Mouse (Mus musculus): ENCODE measurements at regions not wholly inside any gene's neighbourhood (a gene's known extent, or its start where the extent isn't known, plus 50 kb on each side); places are given as distances from the start of the nearest gene placed in this dataset.

DNA sequence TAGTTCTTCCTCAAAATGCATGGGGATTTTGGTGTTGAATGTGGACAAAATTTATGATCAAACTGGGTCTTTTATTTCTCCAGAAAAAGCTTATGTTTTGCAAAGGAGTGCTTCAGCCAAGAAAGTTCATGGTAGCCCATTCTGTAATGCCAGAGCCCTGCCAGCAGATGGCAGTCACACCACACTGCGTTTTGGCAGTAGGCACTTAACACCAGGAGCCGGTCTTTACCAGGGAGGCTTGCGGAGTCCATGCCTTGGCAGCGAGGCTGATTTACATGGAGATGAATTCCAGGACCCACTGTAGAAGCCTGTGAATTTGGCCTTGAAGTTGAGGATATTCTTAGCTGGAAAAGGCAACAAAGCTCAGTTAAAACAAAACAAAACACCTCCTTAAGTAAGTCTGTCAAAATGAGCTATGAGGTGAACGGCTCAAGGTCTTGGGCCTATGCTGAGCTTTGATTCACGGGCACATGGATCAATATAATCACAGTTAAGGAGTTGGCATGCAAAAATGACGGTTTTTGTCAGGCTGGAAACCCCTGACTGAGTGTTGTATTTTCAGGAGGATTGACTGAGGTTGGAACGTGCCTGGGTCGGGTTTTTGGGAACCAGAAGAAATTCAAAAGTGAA, 185.4 kb downstream of the Gm7489 start:
- Histone ChIP-seq H3K27ac (no peak overlapping the region), H3K4me3 (no peak overlapping the region), H3K9ac (ENCODE audit: low read depth, low read length) (no peak overlapping the region), H3K36me3 (ENCODE audit: control insufficient read depth, insufficient read depth, low read length) (no peaks in the 10 kb centered on the region), H3K79me2 (replicated peaks; ENCODE audit: control insufficient read depth, insufficient read depth, low read length) (no peaks in the 10 kb centered on the region), H3K4me1 (ENCODE audit: control insufficient read depth, insufficient read depth, low read length) (no peaks in the 10 kb centered on the region), H3K27me3 (ENCODE audit: control insufficient read depth, insufficient read depth, low read length) (no peaks in the 10 kb centered on the region)
- intact Hi-C loops (cut with DNase I) = loop anchor here (1.0 to 2.0 kb wide), 2 partner anchors 344 to 699 kb away; no protein-coding TSS in a partner anchor
- TF ChIP-seq CTCF (IDR thresholded peaks at IDR 0.05) = peak; percentile 97
- TF ChIP-seq EP300 (IDR thresholded peaks at IDR 0.05; ENCODE audit: insufficient read depth, low read depth, low read length) = 0 out of 2 replicates have a peak, but pooled peaks have one; percentile 36
- TF ChIP-seq POLR2A (IDR thresholded peaks at IDR 0.05; ENCODE audit: insufficient read depth, low read depth, low read length) = no peak
- peak; percentile 19 to 64 for DNase-seq
- WGBS = 44% methylated on average over 9 of the region's 9 CpGs

DNA sequence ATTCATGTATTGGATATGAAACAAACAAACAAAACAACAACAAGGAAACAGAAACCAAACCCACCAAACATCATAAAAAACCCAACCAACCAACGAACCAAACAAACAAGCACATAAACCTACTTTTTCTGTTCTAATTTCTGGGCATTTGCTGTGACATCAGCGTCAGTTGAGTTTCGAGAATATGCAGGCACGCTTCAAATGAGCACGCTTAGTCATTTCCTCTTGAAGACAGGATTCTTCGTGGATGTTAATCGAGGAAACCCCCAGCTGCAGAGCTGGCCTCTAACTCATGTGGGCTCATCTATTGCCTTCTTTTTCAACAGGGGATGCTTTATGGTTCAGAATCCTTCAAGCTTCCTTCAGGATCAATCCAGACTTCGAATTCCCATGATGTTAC, 187.0 kb downstream of the Gm7489 start:
- WGBS = 38% methylated on average over 8 of the region's 8 CpGs
- intact Hi-C loops (cut with DNase I) = loop anchor here (2.0 kb wide), 1 partner anchor 697 kb away; no protein-coding TSS in a partner anchor

DNA sequence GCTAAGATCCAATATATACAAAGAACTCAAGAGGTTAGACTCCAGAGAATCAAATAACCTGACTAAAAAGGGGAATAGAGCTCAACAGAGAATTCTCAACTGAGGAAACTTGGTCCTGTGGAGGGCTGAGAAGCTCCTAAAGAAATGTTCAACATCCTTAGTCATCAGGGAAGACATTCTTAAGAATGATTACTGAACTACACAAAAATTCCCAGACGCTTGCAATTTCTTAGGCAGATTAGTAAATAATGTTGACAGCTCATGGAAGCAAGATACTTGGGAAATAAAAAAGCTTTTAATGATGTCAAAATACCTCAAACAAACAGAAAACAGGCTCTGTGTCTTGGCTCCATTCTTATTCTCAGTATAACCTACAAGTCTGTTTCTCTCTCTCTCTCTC, 206.6 kb downstream of the Gm7489 start:
- Histone ChIP-seq H3K4me1 (ENCODE audit: control insufficient read depth, insufficient read depth, low read length) (no peaks in the 10 kb centered on the region), H3K27ac (no peak overlapping the region), H3K79me2 (replicated peaks; ENCODE audit: control insufficient read depth, insufficient read depth, low read length) (no peaks in the 10 kb centered on the region), H3K4me3 (no peak overlapping the region), H3K36me3 (ENCODE audit: control insufficient read depth, insufficient read depth, low read length) (no peaks in the 10 kb centered on the region), H3K9ac (ENCODE audit: low read depth, low read length) (no peak overlapping the region), H3K27me3 (ENCODE audit: control insufficient read depth, insufficient read depth, low read length) (no peaks in the 10 kb centered on the region)
- DNase-seq = no peak
- no peak for TF ChIP-seq POLR2A (IDR thresholded peaks at IDR 0.05; ENCODE audit: insufficient read depth, low read depth, low read length)
- no peak for TF ChIP-seq EP300 (IDR thresholded peaks at IDR 0.05; ENCODE audit: insufficient read depth, low read depth, low read length)
- TF ChIP-seq CTCF (IDR thresholded peaks at IDR 0.05) = no peak
- 70% methylated on average over 1 of the region's 1 CpGs for WGBS
- intact Hi-C loops (cut with DNase I) = no loop called here

More for the DNA sequence above, 187.0 kb downstream of the Gm7489 start:
- no peak overlapping the region for H3K9ac ChIP-seq (ENCODE audit: low read depth, low read length)
- no peak overlapping the region for H3K27ac ChIP-seq
- H3K79me2 ChIP-seq (replicated peaks; ENCODE audit: control insufficient read depth, insufficient read depth, low read length) = no peaks in the 10 kb centered on the region
- H3K27me3 ChIP-seq (ENCODE audit: control insufficient read depth, insufficient read depth, low read length) = no peaks in the 10 kb centered on the region
- TF ChIP-seq EP300 (IDR thresholded peaks at IDR 0.05; ENCODE audit: insufficient read depth, low read depth, low read length) = no peak
- no peak for TF ChIP-seq CTCF (IDR thresholded peaks at IDR 0.05)
- TF ChIP-seq POLR2A (IDR thresholded peaks at IDR 0.05; ENCODE audit: insufficient read depth, low read depth, low read length) = no peak
- DNase-seq = no peak
- H3K4me3 ChIP-seq = no peak overlapping the region
- H3K4me1 ChIP-seq (ENCODE audit: control insufficient read depth, insufficient read depth, low read length) = no peaks in the 10 kb centered on the region
- no peaks in the 10 kb centered on the region for H3K36me3 ChIP-seq (ENCODE audit: control insufficient read depth, insufficient read depth, low read length)

DNA sequence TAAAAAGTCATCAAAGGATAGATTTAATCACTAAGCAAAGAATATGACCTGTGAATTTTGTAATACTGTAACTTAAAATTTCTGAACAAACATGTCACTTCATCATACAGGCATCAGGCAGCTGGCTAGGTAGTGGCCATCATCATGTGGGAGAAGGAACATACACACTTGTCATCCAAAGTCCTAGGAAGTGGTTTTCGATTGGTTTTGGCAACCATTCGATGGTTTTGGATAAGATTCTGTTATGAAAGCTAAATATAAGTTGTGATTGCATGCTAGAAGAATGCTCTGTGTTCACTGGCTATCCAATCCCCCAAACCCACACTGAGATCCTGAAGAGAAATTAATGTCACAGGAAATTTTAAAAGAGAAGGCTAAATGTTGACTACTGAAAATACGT, 207.7 kb downstream of the Gm7489 start:
- Histone ChIP-seq H3K27ac (no peak overlapping the region), H3K4me3 (no peak overlapping the region), H3K27me3 (ENCODE audit: control insufficient read depth, insufficient read depth, low read length) (no peaks in the 10 kb centered on the region), H3K4me1 (ENCODE audit: control insufficient read depth, insufficient read depth, low read length) (no peaks in the 10 kb centered on the region), H3K9ac (ENCODE audit: low read depth, low read length) (no peak overlapping the region), H3K79me2 (replicated peaks; ENCODE audit: control insufficient read depth, insufficient read depth, low read length) (no peaks in the 10 kb centered on the region), H3K36me3 (ENCODE audit: control insufficient read depth, insufficient read depth, low read length) (no peaks in the 10 kb centered on the region)
- no peak for DNase-seq
- intact Hi-C loops (cut with DNase I) = no loop called here
- TF ChIP-seq POLR2A (IDR thresholded peaks at IDR 0.05; ENCODE audit: insufficient read depth, low read depth, low read length) (no peak), EP300 (IDR thresholded peaks at IDR 0.05; ENCODE audit: insufficient read depth, low read depth, low read length) (no peak), CTCF (IDR thresholded peaks at IDR 0.05) (no peak)
- 42% methylated on average over 3 of the region's 3 CpGs for WGBS

DNA sequence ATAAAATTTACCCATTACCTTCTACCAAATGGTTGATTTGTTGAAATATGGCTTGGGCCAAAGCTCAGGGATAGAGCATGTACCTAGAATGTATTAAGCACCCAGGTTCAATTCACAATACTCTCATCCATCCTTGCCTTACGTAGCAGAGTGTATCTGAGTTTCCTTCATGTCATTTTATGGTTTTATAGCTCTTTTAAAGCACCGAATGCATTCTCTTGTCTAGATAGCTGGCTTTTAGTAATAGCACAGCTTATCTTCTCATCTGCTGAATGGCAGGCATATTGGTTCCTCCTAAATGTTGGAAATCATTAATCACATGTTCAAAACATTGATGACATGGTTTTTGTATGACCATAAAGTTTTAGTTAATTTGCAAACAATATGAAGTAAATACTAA, 212.8 kb downstream of the Gm7489 start:
- Histone ChIP-seq H3K27me3 (ENCODE audit: control insufficient read depth, insufficient read depth, low read length) (no peaks in the 10 kb centered on the region), H3K79me2 (replicated peaks; ENCODE audit: control insufficient read depth, insufficient read depth, low read length) (no peaks in the 10 kb centered on the region), H3K27ac (no peak overlapping the region), H3K36me3 (ENCODE audit: control insufficient read depth, insufficient read depth, low read length) (no peaks in the 10 kb centered on the region), H3K4me1 (ENCODE audit: control insufficient read depth, insufficient read depth, low read length) (no peaks in the 10 kb centered on the region), H3K4me3 (no peak overlapping the region), H3K9ac (ENCODE audit: low read depth, low read length) (no peak overlapping the region)
- TF ChIP-seq EP300 (IDR thresholded peaks at IDR 0.05; ENCODE audit: insufficient read depth, low read depth, low read length) (no peak), POLR2A (IDR thresholded peaks at IDR 0.05; ENCODE audit: insufficient read depth, low read depth, low read length) (no peak), CTCF (IDR thresholded peaks at IDR 0.05) (no peak)
- intact Hi-C loops (cut with DNase I) = no loop called here
- no peak for DNase-seq
- WGBS = 68% methylated on average over 2 of the region's 2 CpGs

DNA sequence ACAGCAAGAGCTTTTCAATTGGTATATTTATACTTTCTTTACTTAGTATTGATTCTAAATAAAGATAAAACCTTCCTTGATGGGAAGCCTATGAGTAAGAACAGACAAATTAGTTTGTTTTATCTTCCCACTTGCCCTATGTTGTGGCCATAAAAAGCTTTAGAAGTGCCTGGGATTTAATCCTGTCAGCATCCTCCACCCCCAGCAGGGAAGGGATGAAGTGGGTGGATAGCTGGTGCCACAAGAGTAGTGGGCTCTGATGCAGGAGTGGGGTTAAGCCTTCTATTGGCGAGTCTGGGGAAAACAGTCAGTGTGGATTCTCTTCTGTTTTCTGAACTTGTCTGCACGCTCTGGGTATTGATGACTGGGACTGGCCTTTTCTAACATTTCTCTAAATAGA, 227.7 kb downstream of the Gm7489 start:
- H3K9ac ChIP-seq (ENCODE audit: low read depth, low read length) = no peak overlapping the region
- no peaks in the 10 kb centered on the region for H3K27me3 ChIP-seq (ENCODE audit: control insufficient read depth, insufficient read depth, low read length)
- no peaks in the 10 kb centered on the region for H3K4me1 ChIP-seq (ENCODE audit: control insufficient read depth, insufficient read depth, low read length)
- intact Hi-C loops (cut with DNase I) = no loop called here
- no peak overlapping the region for H3K4me3 ChIP-seq
- 78% methylated on average over 2 of the region's 2 CpGs for whole genome bisulfite sequencing
- H3K27ac ChIP-seq = no peak overlapping the region
- TF ChIP-seq CTCF (IDR thresholded peaks at IDR 0.05) (no peak), POLR2A (IDR thresholded peaks at IDR 0.05; ENCODE audit: insufficient read depth, low read depth, low read length) (no peak), EP300 (IDR thresholded peaks at IDR 0.05; ENCODE audit: insufficient read depth, low read depth, low read length) (no peak)
- H3K36me3 ChIP-seq (ENCODE audit: control insufficient read depth, insufficient read depth, low read length) = no peaks in the 10 kb centered on the region
- DNase-seq = no peak
- H3K79me2 ChIP-seq (replicated peaks; ENCODE audit: control insufficient read depth, insufficient read depth, low read length) = no peaks in the 10 kb centered on the region

Measured in heart, adult 2 months (tissue).